Mouse (Mus musculus) adrenal gland, adult 8-10 months (tissue): ENCODE data around the gene Nhs. TPM values are rescaled to one million over a fixed set of nuclear protein-coding genes. Genes with fewer than 3 reads are reported as not detected.
"Not testable (repeated sequence)": the region's sequence is repeated elsewhere in the genome, so short reads cannot be mapped to it uniquely, and the experiment has no call there.

ENCODE experiments used
- DNase-seq: peaks from one replicate; pipeline ENCODE4 v3.0.0; 2022
- total RNA-seq, 4 experiments: library from RNA; stranded (reverse); gene quantifications; 2 replicates each; pipeline ENCODE4 v1.2.4; 2022

The Nhs gene
- total RNA-seq, 4 experiments from 2014 or later, result 1.1 to 1.7 (median 1.5) TPM

- DNase-seq, result no peak
Observed at GRCm38 (mm10) chrX:161940696-161941095, 218.8 kb downstream of the Nhs start.

GRCm38 (mm10) chrX:161926683-161927053, 232.9 kb downstream of the Nhs start:
- DNase-seq, result no peak

GRCm38 (mm10) chrX:161925973-161926682, 233.4 kb downstream of the Nhs start:
- no peak for DNase-seq

- DNase-seq, result no peak
Observed at GRCm38 (mm10) chrX:161922655-161923054, 236.9 kb downstream of the Nhs start.

- no peak for DNase-seq
Observed at GRCm38 (mm10) chrX:161921581-161921980, 237.9 kb downstream of the Nhs start.

GRCm38 (mm10) chrX:161909963-161910362, 249.6 kb downstream of the Nhs start:
- DNase-seq, result no peak

- no peak for DNase-seq
Observed at GRCm38 (mm10) chrX:161908652-161909403, 250.7 kb downstream of the Nhs start.

- no peak for DNase-seq
Observed at GRCm38 (mm10) chrX:161907595-161908592, 251.6 kb downstream of the Nhs start.

GRCm38 (mm10) chrX:161894442-161894841, 265.1 kb downstream of the Nhs start:
- DNase-seq, result no peak

- DNase-seq, result no peak
Observed at GRCm38 (mm10) chrX:161883661-161884060, 275.9 kb downstream of the Nhs start.

- DNase-seq, result no peak
Observed at GRCm38 (mm10) chrX:161877123-161877522, 282.4 kb downstream of the Nhs start.

- no peak for DNase-seq
Observed at GRCm38 (mm10) chrX:161873511-161873910, 286.0 kb downstream of the Nhs start.

- no peak for DNase-seq
Observed at GRCm38 (mm10) chrX:161871306-161871705, 288.2 kb downstream of the Nhs start.

- DNase-seq, result no peak
Observed at GRCm38 (mm10) chrX:161855630-161856029, 303.9 kb downstream of the Nhs start.

- DNase-seq, result no peak
Observed at GRCm38 (mm10) chrX:161853626-161854312, 305.8 kb downstream of the Nhs start.

GRCm38 (mm10) chrX:161826186-161826585, 333.3 kb downstream of the Nhs start:
- DNase-seq, result not testable (repeated sequence)

GRCm38 (mm10) chrX:161790182-161790581, 369.3 kb downstream of the Nhs start:
- no peak for DNase-seq
